Mouse (Mus musculus): ENCODE measurements around the gene Nradd.

GRCm38 (mm10) chr9:110645219-110645618 lies 21.0 kb upstream of the Nradd start:
- no peak for TF ChIP-seq CTCF (IDR thresholded peaks at IDR 0.05; ENCODE audit: low read depth)
- no peak; the same call in 1 of the 2 replicates for TF ChIP-seq EP300 (IDR thresholded peaks at IDR 0.05; ENCODE audit: low read depth)
